Mouse (Mus musculus): ENCODE measurements at regions not wholly inside any gene's neighbourhood (a gene's known extent, or its start where the extent isn't known, plus 50 kb on each side); places are given as distances from the start of the nearest gene placed in this dataset.
A peak's percentile ranks its signal among the peaks of the same experiment; 100 is the strongest.
"Not testable (repeated sequence)": the region's sequence is repeated elsewhere in the genome, so short reads cannot be mapped to it uniquely, and the experiment has no call there.

- DNase-seq: peak in 1 of 2 experiments; percentile 1
These were observed 304.7 kb downstream of the BC048507 start for GRCm38 (mm10) chr13:68167826-68168225.

DNA sequence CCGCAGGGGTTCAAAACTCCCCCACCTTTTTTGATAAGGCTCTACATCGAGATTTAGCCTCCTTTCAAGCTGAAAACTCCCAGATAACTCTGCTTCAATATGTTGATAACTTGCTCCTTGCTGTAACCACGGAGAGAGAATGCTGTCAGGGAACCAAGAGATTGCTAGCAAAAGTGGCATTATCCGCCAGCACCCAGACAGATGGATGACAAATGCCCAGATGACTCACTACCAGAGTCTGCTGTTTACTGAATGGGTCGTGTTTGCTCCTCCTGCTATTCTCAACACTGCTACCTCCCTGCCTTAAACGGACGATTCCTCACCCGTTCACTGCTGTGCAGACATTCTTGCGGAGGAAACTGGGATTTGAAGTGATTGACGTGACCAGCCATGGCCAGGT, 310.3 kb downstream of the BC048507 start:
- not testable (repeated sequence) for DNase-seq

All from spleen, adult 18-20 months (tissue).